Mouse (Mus musculus): ENCODE data around the gene Eif5a. TPM values are rescaled to one million over a fixed set of nuclear protein-coding genes. Genes with fewer than 3 reads are reported as not detected.

Gene Eif5a
- total and polyA plus RNA-seq, 3 experiments: 1,419 to 3,314 (median 2,729) TPM

DNA sequence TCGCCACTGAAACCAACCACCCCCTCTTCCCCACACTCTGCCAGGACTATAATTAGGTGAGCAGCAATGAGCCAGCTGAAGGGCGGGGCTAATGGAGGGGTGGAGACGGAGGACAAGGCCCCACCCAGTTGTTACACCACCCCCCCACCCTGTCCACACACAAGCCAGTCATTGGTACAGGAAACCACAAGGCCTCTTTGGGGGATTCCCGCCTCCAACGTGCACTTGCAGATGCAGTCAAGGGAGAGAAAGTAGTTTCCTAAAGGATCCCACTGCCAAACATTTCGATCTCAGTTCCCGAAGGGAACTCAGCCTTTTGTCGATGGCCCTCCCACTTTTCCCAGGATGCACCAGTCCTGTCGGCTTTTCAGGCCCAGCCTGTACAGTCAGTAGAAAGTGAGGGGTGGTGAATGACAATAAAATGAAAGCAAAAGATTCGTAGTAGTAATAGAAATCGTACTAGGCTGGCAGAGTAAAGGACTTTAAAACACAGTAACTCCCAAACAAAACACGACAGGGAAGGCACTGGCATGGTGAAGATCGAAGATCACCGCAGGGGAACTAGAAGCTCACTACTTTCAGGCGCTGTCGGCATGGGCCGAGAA is 2.0 kb downstream of the Eif5a start:
- Histone ChIP-seq H3K36me3 (replicated peaks in 1 of 2; ENCODE audit: control insufficient read depth in 1 of 2, insufficient read depth in 1 of 2, low read length in 1 of 2) (peaks cover 41 to 47% of the 10 kb centered on the region in 2 experiments), H3K27me3 (replicated peaks) (no peaks in the 10 kb centered on the region), H3K9ac (ENCODE audit: insufficient read depth, low read depth) (peak overlapping the region; percentile 97), H3K9me3 (replicated peaks; ENCODE audit: low read length) (no peaks in the 10 kb centered on the region), H3K27ac (ENCODE audit: insufficient read depth, low read depth) (peak overlapping the region; percentile 89), H3K4me3 (replicated peaks in 1 of 3; ENCODE audit: low read depth in 2 of 3, low read length in 2 of 3, poor library complexity in 1 of 3) (peak overlapping the region; percentile 90 to 99 (median 95)), H3K4me2 (ENCODE audit: insufficient read depth, low read depth, poor library complexity, severe bottlenecking) (peak overlapping the region; percentile 67), H3K4me1 (ENCODE audit: control insufficient read depth in 1 of 2, insufficient read depth in 2 of 2) (peaks cover 17 to 57% of the 10 kb centered on the region in 2 experiments), H3K79me2 (replicated peaks; ENCODE audit: control insufficient read depth, extremely low read depth, insufficient read depth, poor library complexity, severe bottlenecking) (peaks cover 51% of the 10 kb centered on the region)
- DNase-seq (ENCODE audit: extremely low read depth): peak; percentile 98
- peak; percentile 96 for TF ChIP-seq MYC (IDR thresholded peaks at IDR 0.05; ENCODE audit: low read depth, low read length)
- TF ChIP-seq ETS1 (conservative IDR thresholded peaks at IDR 0.05; ENCODE audit: low read depth, low read length): peak; percentile 86
- peak; percentile 82 for TF ChIP-seq TCF12 (IDR thresholded peaks at IDR 0.05; ENCODE audit: low read depth, low read length)
- TF ChIP-seq CHD2 (IDR thresholded peaks at IDR 0.05; ENCODE audit: low read length): peak; percentile 75
- TF ChIP-seq IRF4 (IDR thresholded peaks at IDR 0.05; ENCODE audit: low read depth, low read length): peak; percentile 81; the same call in 1 of the 2 replicates
- 0 out of 2 replicates have a peak, but pooled peaks have one; percentile 40 for TF ChIP-seq ELF1 (IDR thresholded peaks at IDR 0.05; ENCODE audit: low read depth, low read length)
- TF ChIP-seq MEF2A (IDR thresholded peaks at IDR 0.05; ENCODE audit: borderline replicate concordance, low read depth, low read length): peak; percentile 83
- TF ChIP-seq SMC3 (IDR thresholded peaks at IDR 0.05; ENCODE audit: low read depth, low read length): no peak
- no peak for TF ChIP-seq ZNF384 (IDR thresholded peaks at IDR 0.05; ENCODE audit: low read depth, low read length)
- no peak for TF ChIP-seq ZMIZ1 (IDR thresholded peaks at IDR 0.05; ENCODE audit: low read depth, low read length)
- TF ChIP-seq JUND (conservative IDR thresholded peaks at IDR 0.05; ENCODE audit: low read depth, low read length): no peak
- TF ChIP-seq POLR2A (IDR thresholded peaks at IDR 0.05; ENCODE audit: low read depth, low read length): peak; percentile 87
- peak; percentile 97 for TF ChIP-seq SIN3A (IDR thresholded peaks at IDR 0.05; ENCODE audit: low read length)
- peak; percentile 89 for TF ChIP-seq BHLHE40 (IDR thresholded peaks at IDR 0.05; ENCODE audit: low read depth, low read length)
- TF ChIP-seq MXI1 (IDR thresholded peaks at IDR 0.05; ENCODE audit: low read depth, low read length): peak; percentile 89
- no peak for TF ChIP-seq JUN (IDR thresholded peaks at IDR 0.05; ENCODE audit: insufficient read depth, low read depth, low read length)
- TF ChIP-seq E2F4 (IDR thresholded peaks at IDR 0.05; ENCODE audit: insufficient replicate concordance, low read depth, low read length): 0 out of 2 replicates have a peak, but pooled peaks have one; percentile 43
- TF ChIP-seq PAX5 (IDR thresholded peaks at IDR 0.05; ENCODE audit: low read length): no peak
- peak; percentile 65; the same call in 1 of the 2 replicates for TF ChIP-seq HCFC1 (IDR thresholded peaks at IDR 0.05; ENCODE audit: low read depth, low read length)
- TF ChIP-seq RAD21 (IDR thresholded peaks at IDR 0.05; ENCODE audit: low read depth, low read length): no peak
- TF ChIP-seq CTCF (conservative IDR thresholded peaks at IDR 0.05 in 1 of 2, IDR thresholded peaks at IDR 0.05 in 1 of 2; ENCODE audit: low read depth in 2 of 2, low read length in 2 of 2): no peak
- 0 out of 2 replicates have a peak, but pooled peaks have one; percentile 32 for TF ChIP-seq RCOR1 (conservative IDR thresholded peaks at IDR 0.05; ENCODE audit: low read depth, low read length)
- TF ChIP-seq CHD1 (IDR thresholded peaks at IDR 0.05; ENCODE audit: low read depth, low read length): no peak
- no peak for TF ChIP-seq EP300 (IDR thresholded peaks at IDR 0.05; ENCODE audit: low read length)
- no peak for TF ChIP-seq GABPA (IDR thresholded peaks at IDR 0.05; ENCODE audit: insufficient replicate concordance, low read depth, low read length)
- TF ChIP-seq USF1 (IDR thresholded peaks at IDR 0.05; ENCODE audit: low read depth, low read length): no peak
- no peak; the same call in 1 of the 2 replicates for TF ChIP-seq UBTF (IDR thresholded peaks at IDR 0.05; ENCODE audit: low read depth, low read length)
- no peak; the same call in 1 of the 2 replicates for TF ChIP-seq MAFK (IDR thresholded peaks at IDR 0.05; ENCODE audit: insufficient replicate concordance, low read length)
- peak; percentile 87 for TF ChIP-seq MAX (IDR thresholded peaks at IDR 0.05; ENCODE audit: low read length)
- no peak for TF ChIP-seq ZKSCAN1 (IDR thresholded peaks at IDR 0.05; ENCODE audit: borderline replicate concordance, low read depth, low read length)
- no peak for TF ChIP-seq KAT2A (IDR thresholded peaks at IDR 0.05; ENCODE audit: insufficient replicate concordance, low read length)
- peak; percentile 91 for TF ChIP-seq TBP (conservative IDR thresholded peaks at IDR 0.05; ENCODE audit: low read depth, low read length)
- TF ChIP-seq POLR2AphosphoS2 (IDR thresholded peaks at IDR 0.05; ENCODE audit: low read depth, low read length): peak; percentile 83
- no peak; the same call in 1 of the 2 replicates for TF ChIP-seq USF2 (conservative IDR thresholded peaks at IDR 0.05; ENCODE audit: low read depth, low read length)
- TF ChIP-seq NELFE (IDR thresholded peaks at IDR 0.05; ENCODE audit: low read depth, low read length): peak; percentile 43
- no peak for TF ChIP-seq ZC3H11A (IDR thresholded peaks at IDR 0.05; ENCODE audit: low read depth, low read length)
- peak; percentile 98 for TF ChIP-seq MAZ (IDR thresholded peaks at IDR 0.05; ENCODE audit: low read depth, low read length)
- peak; percentile 35 for TF ChIP-seq NRF1 (IDR thresholded peaks at IDR 0.05; ENCODE audit: low read depth, low read length)
- dilution Hi-C loops (cut with MboI; ENCODE audit: extremely low pct_ligation_motif_present, extremely low pct_unique_long_range_greater_than_20kb, low sequenced_read_pairs): no loop called here
- in situ Hi-C loops (cut with MboI; ENCODE audit: low pct_ligation_motif_present, low pct_unique_long_range_greater_than_20kb, low sequenced_read_pairs): loop anchor here (5.0 kb wide), 1 partner anchor 37 kb away; the partner anchor contains the start of gene Kctd11
